Mouse (Mus musculus): ENCODE measurements around the gene Vmn2r23.

DNA sequence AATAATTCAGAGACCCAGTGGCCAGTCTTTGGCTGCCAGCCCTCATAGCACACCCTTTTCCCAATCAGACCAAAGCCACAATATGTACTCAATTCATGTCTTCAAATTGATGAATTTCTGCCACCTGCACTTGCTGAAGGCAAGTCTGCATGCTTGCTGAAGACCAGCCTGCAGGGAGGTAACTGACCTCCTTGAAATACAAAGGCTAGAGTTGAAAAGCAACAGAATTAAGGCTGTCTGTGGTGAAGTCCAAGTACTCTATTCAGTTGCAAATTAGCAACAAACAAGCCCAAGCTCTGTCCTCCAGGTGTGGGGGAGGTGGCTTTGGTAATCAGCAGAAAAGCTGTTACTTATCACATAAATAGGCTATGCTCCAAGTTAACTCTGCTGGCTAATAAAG is 5.3 kb upstream of the Vmn2r23 start:
- no peak for TF ChIP-seq POLR2A (IDR thresholded peaks at IDR 0.05; ENCODE audit: insufficient read depth, low read depth, low read length)
- no peak for TF ChIP-seq CTCF (IDR thresholded peaks at IDR 0.05)
